Mouse (Mus musculus): ENCODE results near the gene Cyp8b1. TPM values are rescaled to one million over a fixed set of nuclear protein-coding genes. Genes with fewer than 3 reads are reported as not detected.

Cyp8b1 gene
- total RNA-seq, 2 experiments from 2014 or later: not detected

- DNase-seq (ENCODE audit: low spot score in 2 of 2): no peak
These were observed 23.9 kb downstream of the Cyp8b1 start for GRCm38 (mm10) chr9:121892057-121892687.

GRCm38 (mm10) chr9:121891301-121891700 is 24.8 kb downstream of the Cyp8b1 start:
- DNase-seq (ENCODE audit: low spot score in 2 of 2): no peak

GRCm38 (mm10) chr9:121890441-121890941 is 25.6 kb downstream of the Cyp8b1 start:
- DNase-seq (ENCODE audit: low spot score in 2 of 2): peak; percentile 59 to 72

GRCm38 (mm10) chr9:121889927-121890440 is 26.1 kb downstream of the Cyp8b1 start:
- DNase-seq (ENCODE audit: low spot score in 2 of 2): no peak

DNA sequence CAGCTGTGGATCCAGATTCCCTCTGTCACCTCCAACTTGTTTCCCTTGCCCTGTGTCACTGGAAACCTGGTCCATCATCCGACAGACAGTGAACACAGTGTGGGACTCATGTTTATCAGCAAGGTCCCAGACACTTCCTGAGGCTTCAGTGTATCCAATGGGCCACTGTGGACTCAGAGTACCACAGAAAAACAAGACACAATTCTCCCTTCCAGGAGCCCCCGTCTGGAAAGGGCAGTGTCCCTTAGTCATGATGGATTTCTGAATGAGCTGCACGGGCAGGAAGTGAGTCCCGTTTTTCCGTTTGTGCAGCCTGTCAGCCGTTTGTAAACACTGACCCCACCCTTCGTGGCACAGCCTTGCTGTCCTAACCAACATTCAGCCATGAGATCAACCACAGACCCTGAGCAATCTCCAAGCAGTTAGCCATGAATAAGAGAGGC is 34.1 kb downstream of the Cyp8b1 start:
- no peak for DNase-seq (ENCODE audit: low spot score in 2 of 2)

DNA sequence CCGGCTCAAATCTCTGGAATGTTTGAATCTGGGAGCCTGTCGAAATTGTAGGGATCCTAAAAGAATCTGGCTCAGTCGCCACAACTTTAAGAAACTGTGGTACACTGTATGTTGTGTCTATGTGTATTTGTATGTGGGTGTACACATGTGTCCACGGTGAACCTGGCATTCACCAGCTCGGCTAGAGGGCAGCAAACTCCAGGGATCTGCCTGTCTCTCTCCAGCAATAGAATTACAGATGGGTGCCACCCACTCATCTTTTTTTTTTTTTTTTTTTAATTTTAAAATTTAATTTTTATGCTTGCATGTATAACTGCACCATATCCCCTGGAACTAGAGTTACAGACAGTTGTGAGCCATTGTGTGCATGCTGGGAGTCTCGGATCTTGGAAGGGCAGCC is 34.8 kb downstream of the Cyp8b1 start:
- peak in 1 of 2 experiments; percentile 58 for DNase-seq (ENCODE audit: low spot score in 2 of 2)

GRCm38 (mm10) chr9:121880840-121881239 is 35.3 kb downstream of the Cyp8b1 start:
- DNase-seq (ENCODE audit: low spot score in 2 of 2): peak; percentile 75 to 78

GRCm38 (mm10) chr9:121877052-121877740 is 38.9 kb downstream of the Cyp8b1 start:
- DNase-seq (ENCODE audit: low spot score in 2 of 2): peak; percentile 72 to 77

DNA sequence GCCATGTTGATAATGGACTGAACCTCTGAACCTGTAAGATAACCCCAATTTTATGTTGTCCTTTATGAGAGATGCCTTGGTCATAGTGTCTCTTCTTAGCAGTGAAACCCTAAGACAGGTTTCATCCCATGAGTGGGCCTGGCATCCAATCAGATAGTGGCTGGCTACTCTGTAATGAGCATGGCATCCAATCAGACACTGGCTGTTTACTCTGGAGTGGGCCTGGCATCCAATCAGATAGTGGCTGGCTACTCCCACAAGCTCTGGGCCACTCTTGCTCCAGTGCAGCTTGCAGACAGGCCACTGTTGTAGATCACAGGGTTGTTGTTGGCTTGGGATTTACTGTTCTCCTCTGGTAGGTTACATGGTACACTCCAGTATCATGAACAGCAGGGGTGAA is 42.5 kb downstream of the Cyp8b1 start:
- DNase-seq (ENCODE audit: low spot score in 2 of 2): no peak

DNA sequence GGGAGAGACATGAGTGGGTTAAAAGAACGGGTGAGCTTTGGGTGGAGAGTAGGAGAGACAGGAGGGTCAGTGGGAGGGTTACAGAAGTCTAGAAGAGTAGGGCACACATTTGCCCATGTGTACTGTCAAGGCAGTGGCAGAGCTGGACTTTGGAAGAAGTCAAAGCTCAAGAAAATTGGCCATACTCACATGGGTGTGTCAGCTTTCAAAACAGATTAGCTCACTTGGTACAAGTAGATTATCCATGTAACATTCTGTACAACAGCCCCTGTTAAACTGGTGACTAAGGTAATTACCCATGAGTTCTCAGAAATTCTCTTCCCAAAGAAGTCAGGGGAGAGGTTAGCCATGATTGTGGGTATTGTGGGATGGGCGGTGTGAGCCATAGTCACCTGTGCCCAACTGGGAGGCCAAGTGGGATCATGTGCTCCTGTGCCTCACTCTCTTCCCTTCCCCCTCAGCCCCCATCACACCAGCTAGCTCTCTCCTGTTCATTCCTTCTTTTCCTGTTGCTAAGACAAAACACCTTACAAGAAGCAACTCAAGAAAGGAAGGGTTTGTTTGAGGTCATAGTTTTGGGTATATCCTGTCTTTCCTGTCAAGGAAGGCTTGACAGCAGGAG is 43.9 kb downstream of the Cyp8b1 start:
- DNase-seq (ENCODE audit: low spot score in 2 of 2): no peak

GRCm38 (mm10) chr9:121869973-121870515 is 46.1 kb downstream of the Cyp8b1 start:
- DNase-seq (ENCODE audit: low spot score in 2 of 2): no peak

DNA sequence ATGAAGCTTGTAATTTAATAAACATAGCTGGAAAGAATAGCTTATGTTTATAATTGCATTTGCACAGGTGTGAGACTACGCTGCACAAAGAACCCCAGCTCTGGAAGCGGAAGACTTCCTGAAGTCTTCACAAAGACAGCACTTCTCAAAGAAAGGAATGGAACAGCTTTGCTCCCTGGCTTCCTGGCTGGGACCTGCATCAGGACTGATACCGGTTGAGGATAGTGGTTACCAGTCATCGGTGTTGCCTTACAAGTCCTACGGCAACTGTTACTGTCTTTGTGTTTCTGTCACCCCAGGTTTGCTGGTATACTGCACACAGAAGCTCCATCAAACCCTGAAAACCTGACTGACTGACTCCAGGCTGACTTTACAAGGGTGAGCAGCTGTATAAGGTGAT is 46.7 kb downstream of the Cyp8b1 start:
- no peak for DNase-seq (ENCODE audit: low spot score in 2 of 2)

DNA sequence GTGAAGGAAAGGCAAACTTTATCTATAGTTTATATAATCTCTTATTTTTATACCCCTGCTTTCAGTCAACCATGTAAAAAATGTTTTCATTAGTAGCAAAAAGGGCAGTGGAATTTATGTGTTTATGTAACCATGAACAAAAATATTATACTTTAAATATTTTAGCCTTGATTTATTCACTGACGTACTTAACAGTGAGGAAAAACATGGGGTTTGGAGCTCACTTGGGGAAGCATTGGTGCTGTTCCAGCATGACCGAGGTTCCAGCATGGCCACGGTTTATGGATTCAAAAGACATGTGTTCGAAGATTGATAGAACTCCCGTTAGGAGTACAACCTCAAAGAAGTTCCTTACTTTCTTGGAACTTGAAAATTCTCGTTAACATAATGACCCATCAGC is 47.9 kb downstream of the Cyp8b1 start:
- DNase-seq (ENCODE audit: low spot score in 2 of 2): no peak

DNA sequence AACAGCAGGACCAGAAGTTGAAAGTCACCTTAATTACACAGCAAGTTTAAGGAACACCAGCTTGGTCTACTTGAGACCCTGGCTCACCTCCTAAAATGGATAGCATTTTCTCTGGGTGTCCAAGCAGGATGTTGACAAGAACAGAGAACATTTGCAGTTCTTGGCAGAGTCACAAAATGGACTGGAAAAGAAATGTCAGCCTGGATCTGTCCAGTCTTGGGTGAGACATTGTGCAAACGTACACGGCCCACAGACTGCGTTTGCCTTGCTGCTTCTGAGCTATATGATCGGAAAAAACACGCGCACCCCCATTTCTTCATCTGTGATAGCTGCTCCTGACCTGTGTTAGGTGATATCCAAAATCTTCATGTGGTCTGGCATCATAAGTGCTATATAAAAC is 48.5 kb downstream of the Cyp8b1 start:
- DNase-seq (ENCODE audit: low spot score in 2 of 2): no peak

DNA sequence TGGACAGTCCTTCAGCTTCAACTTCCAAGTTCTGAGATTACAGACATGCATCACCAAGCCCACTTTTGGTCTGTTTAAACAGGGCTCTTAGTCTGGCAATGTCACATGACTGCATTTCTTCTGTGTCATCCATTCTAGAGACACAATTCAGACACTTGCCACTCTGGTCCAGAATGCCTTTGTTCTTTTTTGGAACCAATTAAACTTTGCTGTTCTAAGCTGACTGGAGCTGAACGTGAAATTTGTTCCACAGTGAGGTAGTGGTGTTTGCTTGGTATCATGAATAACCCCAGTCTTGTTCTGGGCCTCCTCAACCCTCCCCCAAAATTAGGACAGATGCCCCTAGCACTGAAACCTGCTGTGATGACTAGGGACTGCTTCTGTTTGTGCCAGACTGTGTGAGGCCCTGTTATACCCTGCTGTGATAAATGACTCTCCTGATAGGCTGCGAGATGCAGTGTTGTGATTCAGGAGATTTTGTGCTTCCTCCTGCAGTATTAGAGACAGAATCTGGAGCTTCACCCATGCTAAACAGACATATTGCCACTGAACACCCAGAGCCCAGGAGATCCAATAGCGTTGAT is 50.6 kb downstream of the Cyp8b1 start:
- no peak for DNase-seq (ENCODE audit: low spot score in 2 of 2)

DNA sequence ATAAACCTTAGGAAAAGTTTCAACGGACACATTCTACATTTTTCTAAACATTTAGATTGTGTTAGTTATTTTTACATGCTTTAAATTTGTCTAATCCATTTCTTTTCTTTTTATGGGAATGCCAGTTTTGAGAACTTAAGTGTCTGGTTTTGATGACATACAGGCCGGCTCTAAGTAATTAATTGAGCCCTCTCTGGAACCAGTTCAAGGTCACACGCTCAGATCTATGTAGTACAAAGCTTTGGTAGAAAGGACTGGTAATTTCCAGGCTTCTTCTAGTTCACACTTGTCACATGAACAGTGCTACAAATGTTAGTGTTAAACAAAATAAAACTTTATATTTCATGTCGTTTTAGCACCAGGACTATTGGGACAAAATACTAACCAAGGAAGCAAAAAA is 51.3 kb downstream of the Cyp8b1 start:
- DNase-seq (ENCODE audit: low spot score in 2 of 2): no peak

Other genes starting within 250 kb of the Cyp8b1 start
- 10 to 100 TPM; 28.9 to 29.4 TPM for gene Sec22c, start 210.8 kb downstream of the Cyp8b1 start, total RNA-seq (2021)
- 10 to 100 TPM; 73.2 to 83.3 TPM for gene Ss18l2, start 206.0 kb downstream of the Cyp8b1 start, total RNA-seq (2021)
- 100 to 1,000 TPM; 103 to 112 TPM for gene Nktr, start 197.1 kb downstream of the Cyp8b1 start, total RNA-seq (2021)
- 100 to 1,000 TPM; 104 to 106 TPM for gene Zfp651, start 157.0 kb downstream of the Cyp8b1 start, total RNA-seq (2021)
- 1 to 10 TPM; 6.2 to 7.2 TPM for gene Klhl40, start 138.7 kb downstream of the Cyp8b1 start, total RNA-seq (2021)
- gene Hhatl, start 123.8 kb downstream of the Cyp8b1 start, total RNA-seq (2021): 10 to 100 TPM; 15.4 to 25.0 TPM
- gene Ccdc13, start 76.8 kb downstream of the Cyp8b1 start, total RNA-seq (2021): 1 to 10 TPM; 5.1 to 6.1 TPM
- 100 to 1,000 TPM in 1 of 2 experiments, 10 to 100 TPM in 1; 96.5 to 107 TPM for gene Higd1a, start 57.9 kb downstream of the Cyp8b1 start, total RNA-seq (2021)
- gene Ackr2, start 17.9 kb downstream of the Cyp8b1 start, total RNA-seq (2021): 1 to 10 TPM; 5.9 to 9.5 TPM
- 1 to 10 TPM; 5.4 to 7.5 TPM for gene Fam198a, start 34.7 kb upstream of the Cyp8b1 start, total RNA-seq (2021)
- 10 to 100 TPM; 43.2 to 43.4 TPM for gene Pomgnt2, start 80.8 kb upstream of the Cyp8b1 start, total RNA-seq (2021)
- 100 to 1,000 TPM; 120 to 122 TPM for gene Snrk, start 201.0 kb upstream of the Cyp8b1 start, total RNA-seq (2021)

Data from left cerebral cortex, adult 18-20 months (tissue).